Mouse (Mus musculus) olfactory bulb, adult 2 months (tissue): ENCODE results near the gene Ak6.

ENCODE experiments used
- CTCF ChIP-seq: fragments of 200-500 bp; IDR thresholded peaks from 2 replicates; pipeline ENCODE4 v1.5.1; 2012; ENCODE audit warnings: low read depth, mild to moderate bottlenecking, low read length, moderate library complexity; ENCODE audit not compliant: insufficient read depth
- POLR2A ChIP-seq: fragments of 200-500 bp; IDR thresholded peaks from 2 replicates; pipeline ENCODE4 v1.6.1; 2012; ENCODE audit warnings: mild to moderate bottlenecking, low read depth, low read length, moderate library complexity; ENCODE audit not compliant: insufficient read depth

GRCm38 (mm10) chr13:100651439-100652186, 834 bp downstream of the Ak6 start, which contains the start of gene Taf9:
- TF ChIP-seq POLR2A: no peak
- no peak for TF ChIP-seq CTCF
